10 mouse cellular contexts compared by ENCODE assay signal in the genomic region with DNA sequence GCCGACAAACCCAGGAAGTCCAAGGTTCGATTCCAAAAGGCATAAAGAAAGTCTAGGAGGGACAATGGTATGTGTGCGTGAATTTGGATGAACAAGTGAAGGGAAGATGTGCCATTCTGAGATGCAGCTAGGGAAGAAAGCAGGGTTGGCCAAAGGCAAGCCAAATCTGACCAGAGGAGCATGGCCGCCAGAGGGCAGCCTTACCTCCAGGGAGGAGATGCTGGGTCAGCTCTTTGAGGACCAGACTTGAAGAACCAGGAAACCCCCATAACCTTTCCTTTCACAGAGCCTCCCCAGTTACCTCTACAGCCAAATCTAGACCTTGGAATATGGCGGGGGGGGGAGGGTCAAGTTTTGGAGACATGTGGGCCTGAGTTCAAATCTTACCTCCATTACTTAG.
A peak's percentile ranks its signal among the peaks of the same experiment; 100 is the strongest.
DNase-seq lines count a peak whose midpoint lies in the region; ATAC-seq and TF ChIP-seq lines count a peak whose summit lies in the region.
"Had no signal": no experiment of that assay in that cellular context is flagged by ENCODE, and none has a peak within 500 bp of the region (broad histone marks: within the 10 kb centered on the region; RNA-seq: fewer than 3 reads in every experiment).

No protein-coding gene starts in this region.

- H3K36me3 ChIP-seq in forebrain, embryonic 10.5 days (replicated peaks): no peaks in the 10 kb centered on the region
- H3K36me3 ChIP-seq in forebrain, embryonic 15.5 days: no peaks in the 10 kb centered on the region
- H3K36me3 ChIP-seq in midbrain, embryonic 10.5 days: 0 out of 2 replicates have a peak, but pooled peaks cover 3% of the 10 kb centered on the region
- H3K36me3 ChIP-seq in midbrain, embryonic 13.5 days: no peaks in the 10 kb centered on the region
- H3K36me3 ChIP-seq in liver, postnatal 0 days (replicated peaks; ENCODE audit: insufficient read depth, low read length): no peaks in the 10 kb centered on the region
- peaks cover 8% of the 10 kb centered on the region for H3K36me3 ChIP-seq in splenic B cell, adult 2 months (ENCODE audit: control insufficient read depth, insufficient read depth, low read length, poor library complexity, severe bottlenecking)
- H3K36me3 ChIP-seq: heart, embryonic 13.5 days had no signal

- no peak overlapping the region for H3K4me3 ChIP-seq in forebrain, embryonic 10.5 days
- H3K4me3 ChIP-seq in forebrain, embryonic 15.5 days: no peak overlapping the region
- no peak overlapping the region for H3K4me3 ChIP-seq in midbrain, embryonic 10.5 days
- H3K4me3 ChIP-seq in midbrain, embryonic 13.5 days (replicated peaks): no peak overlapping the region
- no peak overlapping the region for H3K4me3 ChIP-seq in liver, postnatal 0 days (ENCODE audit: low read depth, low read length)
- H3K4me3 ChIP-seq: heart, embryonic 13.5 days; megakaryocyte, embryonic 14.5 days had no signal

- peak; percentile 65 for TF ChIP-seq CTCF in liver, postnatal 0 days (IDR thresholded peaks at IDR 0.05; ENCODE audit: low read depth)

- ATAC-seq in forebrain, embryonic 15.5 days (replicated peaks): no peak
- ATAC-seq in midbrain, embryonic 13.5 days: no peak
- ATAC-seq in liver, postnatal 0 days: no peak

- H3K27ac ChIP-seq in forebrain, embryonic 10.5 days: no peak overlapping the region
- H3K27ac ChIP-seq in forebrain, embryonic 15.5 days (replicated peaks): no peak overlapping the region
- H3K27ac ChIP-seq in midbrain, embryonic 10.5 days (replicated peaks): no peak overlapping the region
- no peak overlapping the region for H3K27ac ChIP-seq in midbrain, embryonic 13.5 days
- H3K27ac ChIP-seq in liver, postnatal 0 days (ENCODE audit: low read depth): no peak overlapping the region
- H3K27ac ChIP-seq: heart, embryonic 13.5 days had no signal

- H3K9me3 ChIP-seq in forebrain, embryonic 10.5 days: no peaks in the 10 kb centered on the region
- no peaks in the 10 kb centered on the region for H3K9me3 ChIP-seq in forebrain, embryonic 15.5 days
- H3K9me3 ChIP-seq in midbrain, embryonic 10.5 days (replicated peaks): no peaks in the 10 kb centered on the region
- H3K9me3 ChIP-seq in midbrain, embryonic 13.5 days: no peaks in the 10 kb centered on the region
- no peaks in the 10 kb centered on the region for H3K9me3 ChIP-seq in liver, postnatal 0 days (ENCODE audit: low read length)
- H3K9me3 ChIP-seq: heart, embryonic 13.5 days; megakaryocyte, embryonic 14.5 days had no signal

- H3K4me2 ChIP-seq in forebrain, embryonic 15.5 days (replicated peaks): no peak overlapping the region
- H3K4me2 ChIP-seq in midbrain, embryonic 13.5 days (replicated peaks): no peak overlapping the region
- no peak overlapping the region for H3K4me2 ChIP-seq in liver, postnatal 0 days (ENCODE audit: low read depth, low read length)
- H3K4me2 ChIP-seq: heart, embryonic 13.5 days had no signal

- H3K9ac ChIP-seq in forebrain, embryonic 15.5 days (replicated peaks): no peak overlapping the region
- no peak overlapping the region for H3K9ac ChIP-seq in midbrain, embryonic 13.5 days (replicated peaks)
- no peak overlapping the region for H3K9ac ChIP-seq in liver, postnatal 0 days (replicated peaks)
- H3K9ac ChIP-seq: heart, embryonic 13.5 days had no signal

- WGBS in forebrain, embryonic 10.5 days: 41% methylated on average over 5 of the region's 5 CpGs
- 50% methylated on average over 5 of the region's 5 CpGs for WGBS in forebrain, embryonic 15.5 days
- 57% methylated on average over 5 of the region's 5 CpGs for WGBS in midbrain, embryonic 10.5 days
- WGBS in midbrain, embryonic 13.5 days: 45% methylated on average over 5 of the region's 5 CpGs
- 39% methylated on average over 5 of the region's 5 CpGs for WGBS in liver, postnatal 0 days (ENCODE audit: insufficient replicate concordance)

- TF ChIP-seq EP300 in liver, postnatal 0 days (IDR thresholded peaks at IDR 0.05; ENCODE audit: low read depth): no peak

- peak; percentile 64 for DNase-seq in forebrain, embryonic 10.5 days (ENCODE audit: extremely low spot score, low spot score)
- DNase-seq in midbrain, embryonic 10.5 days (ENCODE audit: low spot score): peak; percentile 60
- peak; percentile 79 for DNase-seq in adrenal gland, postnatal 25 days
- DNase-seq in frontal cortex, postnatal 25 days (ENCODE audit: low spot score in 2 of 2): peak; percentile 15 to 27
- DNase-seq in liver, postnatal 0 days: peak; percentile 59
- DNase-seq in splenic B cell, adult 2 months (ENCODE audit: low read depth, low spot score): peak; percentile 72

- H3K4me1 ChIP-seq in forebrain, embryonic 10.5 days: 0 out of 2 replicates have a peak, but pooled peaks cover 5% of the 10 kb centered on the region
- no peaks in the 10 kb centered on the region for H3K4me1 ChIP-seq in forebrain, embryonic 15.5 days
- 0 out of 2 replicates have a peak, but pooled peaks cover 3% of the 10 kb centered on the region for H3K4me1 ChIP-seq in midbrain, embryonic 10.5 days
- peaks cover 10% of the 10 kb centered on the region for H3K4me1 ChIP-seq in midbrain, embryonic 13.5 days (replicated peaks)
- no peaks in the 10 kb centered on the region for H3K4me1 ChIP-seq in liver, postnatal 0 days (ENCODE audit: insufficient read depth)
- H3K4me1 ChIP-seq: heart, embryonic 13.5 days had no signal

- H3K27me3 ChIP-seq in forebrain, embryonic 10.5 days (ENCODE audit: poor library complexity, severe bottlenecking): peaks cover 7% of the 10 kb centered on the region
- no peaks in the 10 kb centered on the region for H3K27me3 ChIP-seq in forebrain, embryonic 15.5 days
- H3K27me3 ChIP-seq in midbrain, embryonic 10.5 days (ENCODE audit: low read depth, poor library complexity, severe bottlenecking): peaks cover 10% of the 10 kb centered on the region; the same call in 1 of the 2 replicates
- peaks cover 11% of the 10 kb centered on the region; the same call in 1 of the 2 replicates for H3K27me3 ChIP-seq in midbrain, embryonic 13.5 days
- no peaks in the 10 kb centered on the region for H3K27me3 ChIP-seq in liver, postnatal 0 days (ENCODE audit: insufficient read depth, low read length)
- no peaks in the 10 kb centered on the region for H3K27me3 ChIP-seq in splenic B cell, adult 2 months (ENCODE audit: control insufficient read depth, insufficient read depth, low read length, poor library complexity, severe bottlenecking)

Comparison
In these comparisons a context has a peak if more than half of its experiments do, and no peak if none do; other contexts are left out.
1. DNase-seq: peak in every context shown above with its lines; median percentile 79 in adrenal gland, postnatal 25 days; 72 in splenic B cell, adult 2 months; 64 in forebrain, embryonic 10.5 days; 60 in midbrain, embryonic 10.5 days; 59 in liver, postnatal 0 days; 21 in frontal cortex, postnatal 25 days.